ENCODE assay signal across 1 mouse cellular context in the genomic region with DNA sequence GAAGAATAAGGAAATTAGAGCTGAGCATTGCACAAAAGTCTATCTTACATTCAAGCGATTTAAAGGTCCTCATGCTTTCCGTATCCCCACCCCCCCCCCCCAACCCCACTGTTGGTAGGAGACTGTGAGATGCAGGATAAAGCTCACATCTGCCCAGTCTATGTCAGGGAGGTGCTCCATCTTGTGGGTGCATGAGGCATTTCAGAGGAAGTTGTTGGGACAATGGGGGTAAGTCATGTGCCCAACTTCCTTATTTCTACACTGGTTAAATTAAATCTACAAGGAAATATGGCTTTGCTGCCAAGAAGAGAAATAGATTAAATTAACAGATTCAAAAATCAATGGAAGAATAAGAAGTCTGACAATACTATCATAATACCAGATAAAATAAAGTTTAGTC.
TF ChIP-seq lines count a peak whose summit lies in the region.

No protein-coding gene starts in this region.

TF ChIP-seq in MEL, 35 proteins besides CTCF, POLR2A, EP300 and RAD21:
- TF ChIP-seq SIN3A (IDR thresholded peaks at IDR 0.05; ENCODE audit: low read length) (0 out of 2 replicates have a peak, but pooled peaks have one; percentile 43), POLR2AphosphoS5 (IDR thresholded peaks at IDR 0.05; ENCODE audit: borderline replicate concordance, low read depth, low read length) (no peak), RCOR1 (IDR thresholded peaks at IDR 0.05; ENCODE audit: low read depth, low read length) (peak; percentile 75; the same call in 1 of the 2 replicates), MYC (IDR thresholded peaks at IDR 0.05; ENCODE audit: low read depth, low read length) (peak; percentile 75), MXI1 (IDR thresholded peaks at IDR 0.05; ENCODE audit: low read depth, low read length) (no peak; the same call in 1 of the 2 replicates), ZNF384 (IDR thresholded peaks at IDR 0.05; ENCODE audit: low read depth, low read length) (no peak), HCFC1 (IDR thresholded peaks at IDR 0.05; ENCODE audit: low read depth, low read length) (0 out of 2 replicates have a peak, but pooled peaks have one; percentile 36), TCF12 (IDR thresholded peaks at IDR 0.05; ENCODE audit: low read depth, low read length) (no peak), MAX (IDR thresholded peaks at IDR 0.05; ENCODE audit: low read length) (peak; percentile 53; the same call in 1 of the 2 replicates), USF2 (IDR thresholded peaks at IDR 0.05; ENCODE audit: borderline replicate concordance in 1 of 2, insufficient read depth in 1 of 2, low read depth in 1 of 2, low read length in 2 of 2) (peak in 1 of 2 experiments; percentile 53; a peak in 1 of 4 replicates), MAFK (IDR thresholded peaks at IDR 0.05; ENCODE audit: borderline replicate concordance, low read depth, low read length) (no peak), BHLHE40 (IDR thresholded peaks at IDR 0.05; ENCODE audit: borderline replicate concordance, low read depth, low read length) (peak; percentile 95), E2F4 (IDR thresholded peaks at IDR 0.05; ENCODE audit: borderline replicate concordance, low read depth, low read length) (no peak), GABPA (IDR thresholded peaks at IDR 0.05; ENCODE audit: low read depth, low read length) (no peak), ELF1 (IDR thresholded peaks at IDR 0.05; ENCODE audit: low read depth, low read length) (peak; percentile 64; the same call in 1 of the 2 replicates), CHD1 (IDR thresholded peaks at IDR 0.05; ENCODE audit: low read depth, low read length) (no peak), NRF1 (IDR thresholded peaks at IDR 0.05; ENCODE audit: insufficient read depth, low read depth, low read length, poor library complexity, severe bottlenecking) (no peak), CHD2 (IDR thresholded peaks at IDR 0.05; ENCODE audit: low read length) (no peak), POLR2AphosphoS2 (IDR thresholded peaks at IDR 0.05; ENCODE audit: low read length) (no peak), MEF2A (IDR thresholded peaks at IDR 0.05; ENCODE audit: extremely low read depth, insufficient replicate concordance, low read depth, low read length, poor library complexity, severe bottlenecking) (no peak), ZC3H11A (IDR thresholded peaks at IDR 0.05; ENCODE audit: low read depth, low read length) (0 out of 2 replicates have a peak, but pooled peaks have one; percentile 43), KAT2A (conservative IDR thresholded peaks at IDR 0.05; ENCODE audit: low read depth, low read length) (no peak), ZKSCAN1 (IDR thresholded peaks at IDR 0.05; ENCODE audit: low read depth, low read length) (no peak), MAZ (IDR thresholded peaks at IDR 0.05; ENCODE audit: low read depth, low read length) (no peak), USF1 (IDR thresholded peaks at IDR 0.05; ENCODE audit: low read depth, low read length) (peak; percentile 90), ZMIZ1 (IDR thresholded peaks at IDR 0.05; ENCODE audit: low read depth, low read length) (no peak), GATA1 (IDR thresholded peaks at IDR 0.05; ENCODE audit: low read depth, low read length) (peak; percentile 43; the same call in 1 of the 2 replicates), SMC3 (IDR thresholded peaks at IDR 0.05; ENCODE audit: low read depth, low read length) (peak; percentile 81), ETS1 (IDR thresholded peaks at IDR 0.05; ENCODE audit: low read depth, low read length) (peak; percentile 32; the same call in 1 of the 2 replicates)
TF ChIP-seq in MEL: peak in this region for 13.
